Mouse (Mus musculus): ENCODE results near the gene Dok3. TPM values are rescaled to one million over a fixed set of nuclear protein-coding genes. Genes with fewer than 3 reads are reported as not detected.

The Dok3 gene
- total RNA-seq, 1 experiment from 2014 or later: 3.4 TPM

DNA sequence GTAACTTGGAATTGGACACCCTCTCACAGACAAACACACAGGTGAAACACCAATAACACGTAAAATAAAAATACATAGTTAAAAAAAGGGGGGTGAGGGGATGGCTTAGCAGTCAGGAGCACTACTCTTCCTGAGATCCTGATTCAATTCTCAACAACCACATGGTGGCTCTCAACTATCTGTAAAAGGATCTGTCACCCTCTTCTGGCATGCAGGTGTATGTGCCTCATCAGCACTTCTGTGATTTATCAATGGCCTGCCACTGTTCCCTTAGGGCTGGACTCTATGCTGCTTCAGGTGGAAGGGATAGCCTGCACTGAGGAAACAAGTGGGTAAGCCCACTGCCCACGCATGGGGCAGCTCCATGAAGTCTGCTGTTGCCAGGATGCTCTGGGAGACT lies 11.8 kb upstream of the Dok3 start:
- no peak for DNase-seq

DNA sequence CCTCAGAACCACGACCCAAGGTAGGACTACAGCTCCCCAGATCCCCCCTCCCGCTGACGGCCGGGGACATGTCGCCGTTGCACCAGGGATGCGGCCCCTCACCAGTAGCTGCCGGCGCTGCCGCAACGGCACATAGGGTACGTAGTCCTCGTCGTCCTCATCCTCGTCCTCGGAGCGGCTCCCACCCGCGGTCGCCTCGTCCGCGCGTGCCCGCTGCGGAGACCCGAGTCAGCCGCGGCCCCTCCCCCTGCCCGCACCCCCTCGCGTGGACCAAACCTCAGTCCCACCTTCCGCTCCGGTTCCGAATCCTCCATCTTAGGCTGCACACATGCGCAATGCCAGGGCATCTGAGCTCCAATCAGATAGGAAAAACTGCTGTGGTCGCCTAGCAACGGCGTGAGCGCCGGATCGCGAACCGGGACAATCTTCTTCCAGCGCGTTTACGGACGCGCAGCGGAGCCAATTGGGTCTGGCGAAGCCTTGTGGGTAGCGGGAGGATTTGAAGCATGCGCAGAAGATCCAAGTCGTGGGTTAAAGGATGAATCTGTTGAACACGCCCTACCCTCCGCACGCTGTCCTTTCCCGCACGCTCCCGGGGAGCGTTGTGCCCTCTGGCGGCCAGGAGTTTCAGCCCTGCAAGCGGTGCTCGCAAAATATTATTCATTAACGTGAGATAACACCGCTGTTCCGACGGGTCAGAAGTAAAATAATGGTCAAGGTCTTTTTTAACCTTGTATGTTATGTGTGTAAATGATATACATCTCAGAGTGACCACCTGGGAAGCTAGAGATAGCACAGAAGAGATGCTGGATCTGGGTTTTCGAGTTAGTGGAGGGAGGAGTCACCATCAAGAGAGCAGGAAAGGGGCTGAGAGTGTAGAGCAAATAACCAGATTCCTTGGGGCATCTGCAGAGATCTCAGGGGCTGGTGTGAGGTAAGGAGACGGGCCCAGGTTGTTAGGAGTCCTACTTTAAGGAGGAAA lies 7.4 kb upstream of the Dok3 start, which contains the start of gene Ddx41:
TSS of gene Ddx41 (minus strand) at position 465 of the 982 bp plus-strand sequence.
- peak; percentile 97 for DNase-seq

DNA sequence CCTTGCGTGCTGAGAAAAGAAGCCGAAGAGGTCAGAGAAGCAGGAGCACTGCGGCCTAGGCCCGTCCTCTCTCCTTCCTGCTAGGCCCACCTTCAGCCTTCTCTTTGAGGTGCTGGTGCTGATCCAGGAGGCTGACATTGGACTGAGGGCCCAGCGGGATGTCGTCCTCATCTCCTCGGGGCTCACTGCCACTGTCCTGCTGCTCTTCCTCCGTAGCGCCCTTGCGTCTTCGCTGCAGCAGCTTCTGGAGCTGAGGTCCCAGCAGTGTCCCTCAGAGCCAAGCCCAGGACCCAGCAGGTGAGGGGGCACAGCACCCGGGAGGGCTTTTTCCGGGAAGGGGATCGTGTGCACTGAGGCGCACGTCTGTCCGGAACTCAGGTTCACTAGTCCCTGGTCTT lies 6.7 kb upstream of the Dok3 start:
- no peak for DNase-seq

DNA sequence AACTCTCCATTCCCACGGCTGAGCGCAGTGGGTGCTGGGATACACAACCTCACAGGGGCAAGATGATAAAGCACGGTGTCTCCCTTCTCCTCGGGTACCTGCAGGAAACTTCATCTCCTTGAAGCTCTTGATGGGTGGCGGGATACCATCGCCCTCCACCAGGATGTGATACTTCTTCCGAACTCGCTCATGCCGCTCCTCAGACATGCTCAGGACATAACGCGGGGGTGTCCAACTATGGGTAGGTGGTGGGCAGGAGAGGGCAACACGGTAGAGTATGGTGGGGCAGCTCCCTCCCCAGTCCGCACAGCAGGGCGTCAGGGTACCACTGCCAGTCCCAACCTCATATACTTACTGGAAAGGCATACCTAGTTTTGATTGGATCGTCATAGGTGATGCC lies 6.1 kb upstream of the Dok3 start:
- no peak for DNase-seq

DNA sequence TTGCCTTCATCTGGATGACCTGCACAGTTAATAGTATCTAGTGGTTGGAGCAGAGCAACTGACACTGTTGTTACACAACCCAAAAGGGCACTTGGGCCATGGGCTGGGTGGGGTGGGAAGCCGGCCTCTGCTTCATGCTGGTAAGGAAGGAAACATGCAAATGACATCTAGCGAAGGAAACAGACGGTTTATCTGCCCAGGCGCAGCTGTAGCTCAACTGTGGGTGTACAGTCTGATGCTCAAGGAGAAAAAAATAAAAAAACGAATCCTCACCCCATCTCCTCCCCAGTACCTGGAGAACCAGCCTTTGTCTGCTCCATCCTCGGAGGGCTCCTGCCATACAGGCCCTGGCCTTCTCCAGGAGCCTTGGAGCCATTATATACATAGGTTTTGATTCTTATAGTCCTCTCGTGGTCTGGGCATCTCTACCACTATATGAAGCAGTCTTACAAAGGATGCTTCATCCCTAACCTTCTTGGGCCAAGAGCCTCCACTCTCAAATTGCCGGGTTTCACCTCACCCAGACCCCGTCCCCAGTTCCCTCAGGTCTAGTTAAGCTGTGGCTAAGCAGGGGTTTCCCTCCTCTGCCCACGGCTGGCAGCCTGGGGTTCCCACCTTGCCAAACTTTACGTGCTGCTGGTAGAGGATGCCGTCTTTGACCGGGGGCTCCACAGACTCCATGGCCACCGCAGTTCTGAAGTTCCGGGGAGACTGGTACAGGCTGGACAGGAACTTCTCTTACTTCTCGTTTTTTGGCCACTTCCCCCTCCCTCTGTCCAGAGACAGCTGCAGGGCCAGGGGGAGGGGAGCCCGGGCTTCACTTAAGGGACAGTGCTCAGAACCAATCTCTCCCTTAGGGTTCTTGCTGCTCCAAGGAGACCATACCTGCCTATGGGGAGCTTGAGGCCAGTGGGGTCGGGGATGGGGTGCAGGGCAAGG lies 993 bp downstream of the Dok3 start:
- no peak for DNase-seq

DNA sequence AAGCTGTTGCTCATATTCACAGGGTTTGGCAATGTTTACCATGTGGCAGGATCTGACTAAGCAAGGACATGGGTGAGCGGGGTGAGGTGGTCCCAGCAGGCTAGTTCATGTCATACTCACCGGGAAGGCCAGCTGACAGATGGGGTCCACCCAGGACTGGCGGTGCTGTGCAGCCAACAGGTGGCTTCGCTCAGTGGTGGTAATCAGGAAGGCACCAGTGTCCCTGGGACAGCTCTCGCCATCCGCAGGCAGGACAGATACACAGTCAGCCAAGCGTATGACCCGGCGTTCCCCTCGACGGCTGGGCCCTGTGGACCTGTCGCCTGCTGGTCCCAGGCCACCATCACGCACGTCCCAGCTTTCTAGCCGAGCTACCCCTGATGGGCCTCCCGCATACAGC lies 1.9 kb downstream of the Dok3 start:
- DNase-seq: no peak

DNA sequence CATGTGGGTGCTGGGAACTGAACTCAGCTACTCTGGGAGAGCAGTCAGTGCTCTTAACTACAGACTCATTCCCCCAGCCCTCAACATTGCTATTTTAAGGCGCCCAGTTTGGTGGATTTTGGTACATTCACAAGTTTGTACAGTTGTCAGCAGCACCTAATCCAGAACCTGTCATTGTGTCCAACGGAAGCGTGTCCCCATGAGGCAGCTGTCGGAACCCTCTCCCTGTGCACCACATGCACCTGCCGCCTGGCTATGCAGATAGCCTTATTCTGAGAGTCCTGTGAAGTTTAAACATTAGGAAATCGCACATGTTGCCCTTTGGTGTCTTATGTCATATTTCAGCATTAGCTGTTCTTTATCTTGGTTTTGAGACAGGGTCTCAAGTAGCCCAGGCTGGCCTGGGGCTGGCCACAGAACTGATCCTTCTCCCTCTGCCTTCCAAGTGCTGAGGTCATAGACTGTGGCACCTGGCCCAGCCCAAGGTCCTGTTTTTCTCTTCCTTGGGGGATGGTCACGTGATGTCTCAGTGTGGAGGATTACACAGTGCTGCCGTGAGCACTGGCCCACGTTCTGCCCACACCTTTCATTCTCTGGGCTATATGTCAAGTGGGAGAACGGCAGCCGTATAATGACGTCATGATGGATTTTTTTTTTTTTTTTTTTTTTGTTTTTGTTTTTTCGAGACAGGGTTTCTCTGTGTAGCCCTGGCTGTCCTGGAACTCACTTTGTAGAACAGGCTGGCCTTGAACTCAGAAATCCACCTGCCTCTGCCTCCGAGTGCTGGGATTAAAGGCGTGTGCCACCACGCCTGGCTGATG lies 3.2 kb downstream of the Dok3 start:
- DNase-seq: no peak

DNA sequence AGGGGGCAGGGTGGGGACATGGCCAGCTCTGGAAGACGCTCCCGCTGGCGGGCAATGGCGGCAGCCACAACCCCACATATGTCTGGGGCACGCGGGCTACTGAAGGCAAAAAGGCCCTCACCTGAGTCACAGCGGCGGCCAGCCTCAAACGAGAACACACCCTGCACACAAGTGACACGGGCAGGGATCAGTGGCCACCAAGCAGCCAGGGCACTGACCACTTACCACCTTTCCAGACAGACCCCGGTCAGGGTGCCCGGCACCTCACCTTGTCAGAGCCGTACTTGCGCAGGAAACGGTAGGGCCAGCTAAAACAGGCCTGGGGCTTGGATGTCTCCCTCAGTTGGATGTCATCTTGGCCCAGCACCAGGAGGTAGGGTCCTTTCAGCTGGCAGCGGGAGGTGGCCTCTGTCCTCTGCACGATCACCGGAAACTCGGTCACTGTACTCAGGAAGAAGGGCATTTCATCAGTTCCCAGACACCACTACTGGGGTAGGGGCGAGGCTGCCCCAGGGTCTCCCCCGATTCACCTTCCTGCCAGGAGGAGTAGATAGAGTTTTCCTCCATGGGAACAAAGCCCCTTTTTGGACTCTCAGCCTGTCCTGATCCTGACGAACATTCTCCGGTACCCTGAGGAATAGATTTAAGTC lies 5.0 kb downstream of the Dok3 start:
- no peak for DNase-seq

DNA sequence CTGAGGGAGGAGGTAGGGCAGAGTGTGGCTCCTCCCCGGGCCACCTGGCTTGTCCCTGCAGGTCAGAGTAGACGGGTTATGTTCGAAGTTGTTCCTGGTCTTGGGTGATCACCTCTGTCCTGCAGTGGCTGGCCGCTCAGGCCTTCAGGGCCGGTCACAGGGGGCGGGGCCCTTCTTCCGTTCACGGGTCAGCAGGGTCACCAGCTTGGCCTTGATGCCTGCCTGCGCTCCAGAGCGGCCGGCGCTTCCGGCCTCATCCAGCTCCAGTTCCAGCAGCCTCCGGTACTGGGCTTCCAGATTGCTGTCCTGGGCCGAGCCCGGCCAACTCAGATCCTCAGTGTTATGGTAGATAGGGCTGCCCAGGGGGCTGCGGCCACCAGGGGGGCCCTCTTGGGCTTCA lies 5.8 kb downstream of the Dok3 start:
- peak; percentile 52 for DNase-seq

DNA sequence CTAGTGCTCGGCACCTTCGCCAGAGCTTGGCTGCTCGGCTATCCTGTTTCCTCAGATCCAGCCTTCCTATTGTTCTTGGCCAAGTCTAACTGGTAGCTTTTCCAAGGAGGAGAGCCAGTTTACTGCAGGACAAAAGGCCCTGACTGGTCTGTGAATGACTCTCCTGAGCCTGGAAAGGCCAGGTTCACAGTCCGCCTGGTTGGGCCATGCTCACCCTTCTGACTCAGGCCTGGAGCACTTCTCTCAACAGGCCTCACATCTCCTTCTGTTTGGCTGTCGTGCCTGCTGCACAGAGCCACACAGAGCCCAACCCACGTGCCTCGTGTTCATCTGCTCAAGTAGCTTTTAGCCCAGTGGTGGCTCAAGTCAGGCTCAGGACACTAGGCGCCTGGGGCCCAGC lies 6.4 kb downstream of the Dok3 start:
- no peak for DNase-seq

DNA sequence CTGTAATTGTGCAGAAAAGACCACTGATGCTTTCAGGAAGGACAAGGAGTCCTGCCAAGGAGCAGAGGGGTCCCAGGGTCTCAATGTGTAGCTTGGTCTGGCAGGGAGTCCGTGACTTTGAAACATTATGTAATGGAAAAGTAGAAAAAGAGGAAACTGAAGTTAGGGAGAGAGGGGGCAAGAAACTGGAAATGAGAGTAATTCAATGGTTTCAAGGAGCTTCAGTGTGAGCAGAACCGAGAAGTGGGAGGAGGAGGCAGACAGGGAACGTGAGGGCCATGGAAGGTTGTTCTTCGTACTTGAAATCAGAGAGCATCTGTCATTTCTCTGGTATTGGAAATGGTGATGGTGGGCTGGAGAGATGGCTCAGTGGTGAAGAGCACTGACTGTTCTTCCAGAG lies 9.5 kb downstream of the Dok3 start:
- no peak for DNase-seq

DNA sequence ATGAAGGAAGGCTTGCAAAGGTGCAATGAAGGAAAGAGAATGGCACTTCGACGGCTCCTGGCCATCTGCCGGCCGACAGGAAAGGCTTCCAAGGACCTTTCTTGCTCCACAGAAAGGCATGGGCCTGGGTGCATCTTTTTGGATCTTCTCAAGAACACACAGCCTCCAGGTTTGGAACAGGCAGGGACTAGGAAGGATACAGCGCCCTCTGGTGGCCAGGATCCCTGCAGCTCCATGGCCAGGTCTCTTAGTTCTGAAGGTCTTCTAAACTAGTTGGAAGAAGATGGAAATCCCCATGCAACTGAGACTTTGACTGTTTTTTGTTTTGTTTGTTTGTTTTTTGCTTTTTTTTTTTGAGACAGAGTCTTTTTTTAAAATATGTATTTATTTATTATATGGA lies 12.1 kb downstream of the Dok3 start:
- peak; percentile 91 for DNase-seq

DNA sequence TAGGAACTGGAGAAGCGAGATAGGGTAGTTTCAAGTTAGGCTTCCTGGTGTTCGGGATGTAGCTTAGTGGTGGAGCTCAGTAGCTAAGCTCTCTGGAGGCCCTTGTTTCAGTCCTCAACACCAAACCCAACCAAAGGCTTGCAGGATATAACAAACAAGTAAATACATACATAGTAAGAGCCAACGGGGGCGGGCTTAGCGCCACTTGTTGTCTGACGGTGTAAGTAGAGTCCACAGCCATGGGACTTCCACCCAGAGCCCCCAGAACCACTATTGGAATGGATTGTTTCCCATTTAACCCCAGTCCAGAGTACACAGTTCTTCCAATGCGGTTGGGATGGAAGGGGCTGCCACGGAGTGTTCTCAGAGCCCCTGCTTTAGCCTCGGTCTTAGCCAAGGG lies 15.3 kb downstream of the Dok3 start:
- no peak for DNase-seq

DNA sequence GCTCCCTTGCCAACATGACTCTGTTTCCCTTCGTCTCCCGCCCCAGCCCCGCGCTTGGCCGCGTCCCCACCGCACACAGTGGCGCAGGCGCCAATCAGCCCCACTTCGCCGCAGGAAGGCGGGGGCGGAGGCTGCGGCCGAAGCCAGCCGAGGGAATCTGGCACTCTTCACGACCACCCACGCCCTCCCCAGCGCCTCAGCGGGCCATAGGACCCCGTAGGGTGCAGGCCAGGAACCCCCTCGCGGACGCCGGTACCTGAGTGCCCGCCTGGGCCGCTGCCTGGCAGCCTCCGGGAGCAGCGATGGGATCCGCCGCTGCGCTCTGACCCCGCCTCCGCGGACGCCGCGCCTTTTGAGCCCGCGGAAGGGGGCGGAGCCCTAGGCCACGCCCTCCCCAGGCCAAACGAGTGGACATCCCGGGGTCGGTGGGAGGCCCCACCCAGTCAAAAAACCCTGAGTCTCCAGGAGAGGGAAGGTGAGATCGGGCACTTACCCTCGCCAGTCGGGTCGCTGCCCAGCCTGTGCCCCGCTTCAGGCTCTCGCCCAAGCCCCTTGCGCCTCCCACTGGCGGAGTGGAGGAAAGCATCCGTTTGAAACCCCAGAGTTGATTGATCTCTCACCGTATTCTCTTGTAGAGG lies 15.9 kb downstream of the Dok3 start, which contains the start of gene Pdlim7:
TSS of gene Pdlim7 (minus strand) at position 566 of the 638 bp plus-strand sequence.
- DNase-seq: peak; percentile 90

DNA sequence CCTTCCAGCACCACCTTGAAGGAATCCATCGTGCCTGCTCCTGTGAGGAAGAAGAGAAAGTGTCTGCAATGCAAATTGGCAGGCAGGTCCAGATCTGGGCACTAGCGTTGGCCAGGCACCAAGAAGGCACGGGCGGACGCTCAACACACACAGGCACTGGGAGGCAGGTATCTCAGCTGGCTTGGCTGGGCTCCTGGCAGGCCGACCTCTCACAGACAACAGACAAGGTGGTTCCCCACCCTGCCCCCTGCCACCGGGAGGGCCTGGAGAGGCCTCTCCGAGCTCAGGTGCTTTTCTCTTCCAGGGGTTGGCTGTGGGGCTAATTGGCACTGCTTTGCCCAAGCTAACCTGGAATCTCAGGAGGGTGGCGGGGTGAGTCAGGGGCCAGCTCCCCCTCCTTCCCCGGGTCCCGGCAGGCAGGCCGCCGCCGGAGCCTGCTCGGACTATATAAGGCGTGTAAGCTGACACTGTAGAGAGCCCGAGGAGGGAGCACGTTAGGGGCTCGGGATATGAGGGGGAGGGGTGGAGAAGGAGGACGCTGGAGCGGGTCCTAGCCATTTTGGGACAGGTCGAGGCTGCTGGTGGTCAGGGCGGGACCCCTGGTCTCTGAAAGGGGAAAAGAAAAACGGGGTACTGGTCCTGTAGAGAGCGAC lies 16.6 kb downstream of the Dok3 start:
- DNase-seq: peak; percentile 54

DNA sequence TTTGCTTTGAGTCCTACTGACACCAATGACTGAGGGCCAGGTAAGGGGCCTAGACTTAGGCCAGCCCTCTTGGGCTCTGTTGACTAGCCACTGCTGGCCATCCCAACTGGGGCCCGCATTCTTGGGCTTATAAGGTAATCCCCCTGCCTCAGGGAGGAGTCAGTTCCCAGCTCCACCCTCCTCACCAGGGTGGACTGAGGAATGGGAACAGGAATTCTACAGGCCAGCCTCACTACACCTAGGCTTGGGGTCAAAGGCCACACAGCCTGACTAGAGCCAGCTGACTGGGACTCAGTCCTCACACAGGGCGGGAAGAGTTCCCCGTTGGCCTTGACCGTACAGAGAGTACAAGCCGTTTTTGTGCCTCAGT lies 17.6 kb downstream of the Dok3 start:
- no peak for DNase-seq

DNA sequence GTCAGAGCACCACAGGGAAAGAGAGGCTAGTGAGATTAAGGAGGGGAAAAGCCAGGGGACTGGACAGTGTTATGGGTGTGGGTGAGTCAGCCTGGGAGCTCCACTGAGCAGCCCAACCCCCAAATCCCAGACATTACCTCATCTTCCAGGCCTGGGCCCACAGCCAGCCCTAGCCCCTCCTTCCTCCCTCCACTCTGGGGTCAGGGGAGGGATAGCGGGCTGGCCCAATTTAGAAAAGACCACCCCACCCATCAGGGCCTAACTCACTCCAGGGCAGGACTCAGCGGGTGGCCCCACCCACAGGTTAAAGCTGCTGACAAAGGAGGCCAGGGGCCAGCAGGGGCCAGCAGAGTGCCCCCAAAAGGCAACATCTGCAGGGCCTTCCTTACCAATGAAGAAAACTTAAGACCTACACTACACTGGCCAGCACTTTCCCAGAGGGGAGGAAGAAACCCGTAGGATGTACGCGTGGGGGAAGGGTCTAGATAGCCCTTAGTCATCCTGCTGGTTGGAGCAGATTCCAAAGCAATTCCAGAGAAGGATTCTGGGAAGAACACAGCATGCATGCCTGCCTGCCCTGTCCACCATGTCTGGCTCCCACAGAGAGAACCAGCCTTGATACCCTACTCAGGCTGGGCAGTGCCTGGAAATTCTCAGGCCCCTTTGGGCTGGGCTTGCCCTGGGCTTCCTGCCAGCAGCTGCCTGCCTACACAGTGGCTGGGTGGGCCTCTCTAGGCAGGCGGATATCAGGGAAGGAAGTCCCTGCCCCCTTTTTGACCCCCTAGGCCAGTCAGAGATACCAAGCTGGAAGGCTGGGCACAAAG lies 18.2 kb downstream of the Dok3 start:
- DNase-seq: peak; percentile 73

DNA sequence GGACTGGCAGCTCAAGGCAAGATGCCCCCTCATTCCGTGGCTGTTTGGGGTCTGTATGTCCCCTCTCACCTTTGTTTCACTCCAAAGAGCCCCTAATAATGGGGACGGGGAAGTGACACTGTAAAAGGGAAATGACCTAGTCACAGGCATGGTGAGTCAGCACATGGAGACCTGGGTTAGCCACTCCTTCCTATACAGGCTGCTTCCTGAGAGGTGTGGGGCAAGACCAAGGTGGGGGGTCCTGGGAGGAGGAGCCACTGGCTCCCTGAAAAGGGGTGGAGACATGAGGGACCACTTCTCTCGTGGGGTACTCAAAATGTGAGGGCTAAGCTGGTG lies 18.8 kb downstream of the Dok3 start:
- DNase-seq: no peak

DNA sequence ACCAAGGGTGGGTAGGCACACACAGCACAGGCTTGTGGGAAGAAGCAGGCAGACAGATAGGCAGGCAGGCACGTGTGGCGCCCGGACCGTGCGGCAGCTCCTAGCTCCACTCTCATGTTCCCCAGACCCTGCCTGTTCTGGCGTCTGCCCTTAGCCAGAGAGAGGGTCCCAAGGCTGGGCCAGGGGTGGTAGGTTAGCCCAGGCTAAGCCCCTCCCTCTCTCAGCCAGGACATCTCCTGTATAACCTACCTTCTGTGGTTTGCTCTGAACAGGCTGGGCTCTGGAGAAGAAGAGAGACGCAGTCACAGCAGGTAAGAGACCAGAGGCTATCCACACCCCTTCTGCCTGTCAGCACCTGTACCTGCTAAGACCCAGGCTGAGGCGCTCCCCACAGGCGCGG lies 20.6 kb downstream of the Dok3 start:
- DNase-seq: no peak

DNA sequence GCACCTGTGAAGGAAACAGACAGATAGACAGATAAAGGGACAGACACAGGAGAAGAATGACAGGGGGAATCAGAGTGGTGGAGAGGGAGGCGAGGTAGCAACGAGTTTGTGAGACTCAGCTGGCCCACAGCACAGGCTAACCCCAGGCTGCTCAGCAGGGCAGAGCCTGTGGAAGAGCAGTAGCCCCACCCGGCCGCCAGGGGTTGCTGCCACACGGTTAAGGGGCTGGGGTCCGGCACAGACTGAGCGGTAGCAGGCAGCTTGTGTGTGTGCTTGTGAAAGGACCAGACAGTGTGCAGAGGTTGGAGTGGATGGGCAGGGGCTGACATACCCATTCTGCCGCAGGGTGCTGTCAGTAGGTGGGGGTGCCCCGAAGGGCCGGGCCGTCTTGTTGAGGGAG lies 21.2 kb downstream of the Dok3 start:
- DNase-seq: no peak
